8 mouse cellular contexts compared by ENCODE assay signal in the genomic region with DNA sequence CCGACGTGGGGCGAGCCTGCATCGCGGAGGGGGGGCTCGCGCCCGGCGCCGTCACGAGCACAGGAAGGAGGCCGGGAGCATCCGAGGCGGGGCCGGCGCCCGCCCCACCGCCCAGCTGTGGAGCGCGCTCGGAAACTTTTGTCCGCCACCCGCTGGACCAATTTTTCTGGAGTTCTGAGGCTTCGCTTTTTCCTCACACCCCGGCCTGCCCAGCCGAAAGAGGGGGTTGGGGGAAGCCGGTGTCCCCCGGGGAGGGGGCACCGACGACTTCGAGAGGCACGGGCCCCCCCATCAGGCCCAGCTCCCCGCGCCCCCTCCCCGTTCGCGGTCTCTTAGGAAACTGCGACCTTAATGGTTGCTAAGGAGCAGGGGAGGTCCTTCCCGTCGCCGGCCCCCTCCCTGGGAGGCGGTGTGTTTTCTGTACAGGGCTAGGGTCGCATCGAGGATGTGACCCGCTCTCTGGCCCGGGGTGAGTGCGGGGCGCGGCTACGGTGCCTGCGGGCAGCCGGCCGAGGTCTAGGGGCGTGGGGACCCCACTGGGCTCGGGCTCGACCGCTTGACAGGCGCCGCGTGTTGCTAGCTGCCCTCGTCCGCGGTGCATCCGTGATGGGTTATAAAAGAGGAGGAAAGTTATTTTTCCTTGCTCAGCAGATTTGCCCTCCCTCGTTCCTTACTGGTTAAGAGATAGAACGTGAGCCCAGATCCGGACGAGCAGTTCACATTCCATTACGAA. TPM values are rescaled to one million over a fixed set of nuclear protein-coding genes. Genes with fewer than 3 reads are reported as not detected.
DNase-seq lines count a peak whose midpoint lies in the region; TF ChIP-seq lines count a peak whose summit lies in the region.

No protein-coding gene starts in this region.

- H3K4me1 ChIP-seq in MEL (ENCODE audit: control insufficient read depth in 1 of 2, insufficient read depth in 2 of 2, low read length in 2 of 2), result peaks cover 20 to 26% of the 10 kb centered on the region in 2 experiments
- H3K4me1 ChIP-seq in heart, embryonic 10.5 days, result peaks cover 60% of the 10 kb centered on the region

- no peaks in the 10 kb centered on the region for H3K27me3 ChIP-seq in MEL (ENCODE audit: control insufficient read depth in 1 of 2, insufficient read depth in 2 of 2, low read length in 2 of 2)
- H3K27me3 ChIP-seq in heart, embryonic 10.5 days (ENCODE audit: insufficient read depth, poor library complexity, severe bottlenecking), result no peaks in the 10 kb centered on the region

- peak; percentile 74 for DNase-seq in 3134 (ENCODE audit: extremely low read depth, insufficient read length, low spot score)
- peak; percentile 55 for DNase-seq in MEL (ENCODE audit: low read depth, low spot score)
- DNase-seq in embryo, embryonic 9.5 days (ENCODE audit: extremely low spot score), result peak; percentile 84
- peak; percentile 82 for DNase-seq in heart, embryonic 10.5 days (ENCODE audit: low spot score)
- peak; percentile 78 for DNase-seq in kidney, adult 9 months
- DNase-seq in lung, postnatal 10 days, result peak; percentile 85
- DNase-seq in retina, embryonic 14.5 days (ENCODE audit: low spot score), result peak; percentile 59
- peak; percentile 68 for DNase-seq in urinary bladder, postnatal 14 days (ENCODE audit: low spot score)

- H3K36me3 ChIP-seq in MEL (ENCODE audit: control insufficient read depth in 1 of 2, insufficient read depth in 2 of 2, low read length in 2 of 2), result peaks cover 0 to 34% of the 10 kb centered on the region in 2 experiments; a peak in 2 of 4 replicates
- H3K36me3 ChIP-seq in heart, embryonic 10.5 days, result no peaks in the 10 kb centered on the region

- WGBS in heart, embryonic 10.5 days, result under 1% methylated on average over 64 of the region's 69 CpGs

- no peaks in the 10 kb centered on the region for H3K9me3 ChIP-seq in MEL (replicated peaks; ENCODE audit: insufficient read depth, low read length)
- no peaks in the 10 kb centered on the region for H3K9me3 ChIP-seq in heart, embryonic 10.5 days

- peak overlapping the region; percentile 65 for H3K27ac ChIP-seq in MEL (ENCODE audit: control insufficient read depth, low read depth, low read length)
- H3K27ac ChIP-seq in heart, embryonic 10.5 days, result peak overlapping the region; percentile 98

- TF ChIP-seq POLR2A in MEL (IDR thresholded peaks at IDR 0.05; ENCODE audit: control insufficient read depth in 1 of 2, insufficient read depth in 1 of 2, low read depth in 1 of 2, low read length in 2 of 2, poor library complexity in 1 of 2), result peak in 1 of 2 experiments; percentile 6; a peak in 1 of 4 replicates

- H3K9ac ChIP-seq in MEL (ENCODE audit: control insufficient read depth, low read depth, low read length, poor library complexity, severe bottlenecking), result peak overlapping the region; percentile 70

- TF ChIP-seq CTCF in MEL (IDR thresholded peaks at IDR 0.05 in 2 of 3, conservative IDR thresholded peaks at IDR 0.05 in 1 of 3; ENCODE audit: control insufficient read depth in 1 of 3, insufficient read depth in 1 of 3, low read depth in 2 of 3, low read length in 3 of 3, poor library complexity in 1 of 3, severe bottlenecking in 1 of 3), result no peak

- TF ChIP-seq RAD21 in MEL (IDR thresholded peaks at IDR 0.05; ENCODE audit: low read depth, low read length), result no peak

- peak overlapping the region; percentile 68 to 92 for H3K4me3 ChIP-seq in MEL (ENCODE audit: control insufficient read depth in 1 of 2, insufficient read depth in 1 of 2, low read depth in 2 of 2, low read length in 2 of 2)
- H3K4me3 ChIP-seq in heart, embryonic 10.5 days, result peak overlapping the region; percentile 96

- peaks cover 61% of the 10 kb centered on the region for H3K79me2 ChIP-seq in MEL (ENCODE audit: control insufficient read depth, insufficient read depth, low read length, poor library complexity)

- TF ChIP-seq EP300 in MEL (IDR thresholded peaks at IDR 0.05; ENCODE audit: low read depth in 1 of 2, low read length in 2 of 2), result no peak

TF ChIP-seq in MEL, 35 proteins besides CTCF, POLR2A, EP300 and RAD21:
- TF ChIP-seq MAX (IDR thresholded peaks at IDR 0.05; ENCODE audit: low read length), result no peak
- TF ChIP-seq MXI1 (IDR thresholded peaks at IDR 0.05; ENCODE audit: low read depth, low read length), result peak; percentile 25; the same call in 1 of the 2 replicates
- TF ChIP-seq MAFK (IDR thresholded peaks at IDR 0.05; ENCODE audit: borderline replicate concordance, low read depth, low read length), result peak; percentile 74; the same call in 1 of the 2 replicates
- no peak for TF ChIP-seq ZKSCAN1 (IDR thresholded peaks at IDR 0.05; ENCODE audit: low read depth, low read length)
- TF ChIP-seq MEF2A (IDR thresholded peaks at IDR 0.05; ENCODE audit: extremely low read depth, insufficient replicate concordance, low read depth, low read length, poor library complexity, severe bottlenecking), result no peak
- TF ChIP-seq USF2 (IDR thresholded peaks at IDR 0.05; ENCODE audit: borderline replicate concordance in 1 of 2, insufficient read depth in 1 of 2, low read depth in 1 of 2, low read length in 2 of 2), result no peak
- TF ChIP-seq MYB (IDR thresholded peaks at IDR 0.05; ENCODE audit: low read depth, low read length), result no peak
- 0 out of 2 replicates have a peak, but pooled peaks have one; percentile 55 for TF ChIP-seq MAZ (IDR thresholded peaks at IDR 0.05; ENCODE audit: low read depth, low read length)
- TF ChIP-seq NRF1 (IDR thresholded peaks at IDR 0.05; ENCODE audit: insufficient read depth, low read depth, low read length, poor library complexity, severe bottlenecking), result no peak
- TF ChIP-seq GATA1 (IDR thresholded peaks at IDR 0.05; ENCODE audit: low read depth, low read length), result no peak
- no peak for TF ChIP-seq CHD2 (IDR thresholded peaks at IDR 0.05; ENCODE audit: low read length)
- no peak for TF ChIP-seq POLR2AphosphoS2 (IDR thresholded peaks at IDR 0.05; ENCODE audit: low read length)
- TF ChIP-seq HCFC1 (IDR thresholded peaks at IDR 0.05; ENCODE audit: low read depth, low read length), result no peak
- no peak for TF ChIP-seq TAL1 (IDR thresholded peaks at IDR 0.05; ENCODE audit: low read length)
- TF ChIP-seq ZC3H11A (IDR thresholded peaks at IDR 0.05; ENCODE audit: low read depth, low read length), result no peak
- no peak for TF ChIP-seq ZMIZ1 (IDR thresholded peaks at IDR 0.05; ENCODE audit: low read depth, low read length)
- no peak for TF ChIP-seq USF1 (IDR thresholded peaks at IDR 0.05; ENCODE audit: low read depth, low read length)
- no peak; the same call in 1 of the 2 replicates for TF ChIP-seq TCF12 (IDR thresholded peaks at IDR 0.05; ENCODE audit: low read depth, low read length)
- no peak for TF ChIP-seq SMC3 (IDR thresholded peaks at IDR 0.05; ENCODE audit: low read depth, low read length)
- TF ChIP-seq TBP (IDR thresholded peaks at IDR 0.05; ENCODE audit: low read depth, low read length), result no peak
- no peak for TF ChIP-seq MYC (IDR thresholded peaks at IDR 0.05; ENCODE audit: low read depth, low read length)
- no peak for TF ChIP-seq ELF1 (IDR thresholded peaks at IDR 0.05; ENCODE audit: low read depth, low read length)
- TF ChIP-seq NELFE (IDR thresholded peaks at IDR 0.05; ENCODE audit: low read depth, low read length), result no peak
- no peak for TF ChIP-seq POLR2AphosphoS5 (IDR thresholded peaks at IDR 0.05; ENCODE audit: borderline replicate concordance, low read depth, low read length)
- no peak for TF ChIP-seq KAT2A (conservative IDR thresholded peaks at IDR 0.05; ENCODE audit: low read depth, low read length)
- no peak for TF ChIP-seq JUND (IDR thresholded peaks at IDR 0.05; ENCODE audit: low read depth, low read length)
- TF ChIP-seq CHD1 (IDR thresholded peaks at IDR 0.05; ENCODE audit: low read depth, low read length), result no peak
- no peak for TF ChIP-seq UBTF (IDR thresholded peaks at IDR 0.05; ENCODE audit: borderline replicate concordance, insufficient read depth, low read depth, low read length)
- TF ChIP-seq ETS1 (IDR thresholded peaks at IDR 0.05; ENCODE audit: low read depth, low read length), result no peak
- peak; percentile 20; the same call in 1 of the 2 replicates for TF ChIP-seq SIN3A (IDR thresholded peaks at IDR 0.05; ENCODE audit: low read length)
- TF ChIP-seq E2F4 (IDR thresholded peaks at IDR 0.05; ENCODE audit: borderline replicate concordance, low read depth, low read length), result no peak
TF ChIP-seq in MEL: peak in this region for 4.

RNA-seq across cellular contexts. Expression of gene Rreb1, which starts 49.2 kb away (rescaled TPM):
- 8.1 and 10.4 TPM in 2 replicates for total RNA-seq in MEL (2012; rRNA removed)
- polyA plus RNA-seq in MEL (2012; ENCODE audit: insufficient read depth in 1 of 2, insufficient read length in 2 of 2, low read depth in 1 of 2, low replicate concordance in 2 of 2, missing spikeins in 1 of 2), result 10 to 100 TPM in 1 of 2 experiments, not detected in 1; 34.0 TPM
- 12.1 and 14.3 TPM in 2 replicates for polyA plus RNA-seq in heart, embryonic 10.5 days (2016; fragmentation: Nextera tagmentation; extraction: Ambion mirVana)

Comparison
In these comparisons a context has a peak if more than half of its experiments do, and no peak if none do; other contexts are left out.
1. Peak in every context shown above with its lines: DNase-seq, H3K4me3 ChIP-seq and H3K27ac ChIP-seq.